8 mouse cellular contexts compared by ENCODE assay signal in genomic region chr6:88874868-88875508, GRCm38 (mm10). TPM values are rescaled to one million over a fixed set of nuclear protein-coding genes. Genes with fewer than 3 reads are reported as not detected.
A peak's percentile ranks its signal among the peaks of the same experiment; 100 is the strongest.
DNase-seq lines count a peak whose midpoint lies in the region; ATAC-seq lines count a peak whose summit lies in the region.

Gene Podxl2, minus strand, starts transcription at chr6:88875044.

- peak within 1 kb of the TSS; percentile 61; the same call in 1 of the 2 replicates for H3K27ac ChIP-seq in embryonic facial prominence, embryonic 14.5 days (replicated peaks; ENCODE audit: low read depth, low read length)
- no peak within 1 kb of the TSS for H3K27ac ChIP-seq in kidney, embryonic 14.5 days (ENCODE audit: low read depth, low read length)
- H3K27ac ChIP-seq in limb, embryonic 15.5 days: no peak within 1 kb of the TSS; the same call in 1 of the 2 replicates
- H3K27ac ChIP-seq in midbrain, embryonic 16.5 days (ENCODE audit: low read length): peak within 1 kb of the TSS; percentile 98

- H3K4me1 ChIP-seq in embryonic facial prominence, embryonic 14.5 days (ENCODE audit: control insufficient read depth, insufficient read depth, low read length): peaks cover 10% of the 10 kb centered on the region
- H3K4me1 ChIP-seq in kidney, embryonic 14.5 days (ENCODE audit: control insufficient read depth, insufficient read depth, low read length): peaks cover 3% of the 10 kb centered on the region; the same call in 1 of the 2 replicates
- H3K4me1 ChIP-seq in limb, embryonic 15.5 days: peaks cover 27% of the 10 kb centered on the region
- H3K4me1 ChIP-seq in midbrain, embryonic 16.5 days (ENCODE audit: control insufficient read depth, insufficient read depth, low read length): peaks cover 34% of the 10 kb centered on the region

- H3K4me3 ChIP-seq in embryonic facial prominence, embryonic 14.5 days (ENCODE audit: low read depth, low read length): peak within 1 kb of the TSS; percentile 84
- peak within 1 kb of the TSS; percentile 63 for H3K4me3 ChIP-seq in kidney, embryonic 14.5 days (ENCODE audit: low read length)
- H3K4me3 ChIP-seq in limb, embryonic 15.5 days: peak within 1 kb of the TSS; percentile 81
- peak within 1 kb of the TSS; percentile 96 for H3K4me3 ChIP-seq in midbrain, embryonic 16.5 days (ENCODE audit: low read depth, low read length)

- DNase-seq in CD4-positive, CD25-positive, alpha-beta regulatory T cell, adult 2 months (ENCODE audit: low read depth, low spot score): peak; percentile 20
- peak; percentile 90 for DNase-seq in embryonic facial prominence, embryonic 14.5 days (ENCODE audit: low spot score)
- peak; percentile 33 for DNase-seq in heart, adult 8-10 months (ENCODE audit: low spot score)
- DNase-seq in testis, postnatal 10 days (ENCODE audit: low spot score): peak; percentile 87

- no peaks in the 10 kb centered on the region for H3K36me3 ChIP-seq in embryonic facial prominence, embryonic 14.5 days (ENCODE audit: control insufficient read depth, insufficient read depth, low read length)
- H3K36me3 ChIP-seq in kidney, embryonic 14.5 days (ENCODE audit: control insufficient read depth, insufficient read depth, low read length): no peaks in the 10 kb centered on the region
- H3K36me3 ChIP-seq in limb, embryonic 15.5 days: 0 out of 2 replicates have a peak, but pooled peaks cover 1% of the 10 kb centered on the region
- H3K36me3 ChIP-seq in midbrain, embryonic 16.5 days (ENCODE audit: control insufficient read depth, insufficient read depth, low read length): no peaks in the 10 kb centered on the region

- peak within 1 kb of the TSS; percentile 97 for H3K4me2 ChIP-seq in embryonic facial prominence, embryonic 14.5 days (ENCODE audit: low read depth, low read length)
- peak within 1 kb of the TSS; percentile 99 for H3K4me2 ChIP-seq in kidney, embryonic 14.5 days (replicated peaks; ENCODE audit: low read depth, low read length)
- peak within 1 kb of the TSS; percentile 98 for H3K4me2 ChIP-seq in limb, embryonic 15.5 days
- peak within 1 kb of the TSS; percentile 78 for H3K4me2 ChIP-seq in midbrain, embryonic 16.5 days (ENCODE audit: low read length)

- no peaks in the 10 kb centered on the region for H3K9me3 ChIP-seq in embryonic facial prominence, embryonic 14.5 days (ENCODE audit: control insufficient read depth, low read length)
- H3K9me3 ChIP-seq in kidney, embryonic 14.5 days (ENCODE audit: control insufficient read depth, low read length): peaks cover 3% of the 10 kb centered on the region; the same call in 1 of the 2 replicates
- no peaks in the 10 kb centered on the region for H3K9me3 ChIP-seq in limb, embryonic 15.5 days
- no peaks in the 10 kb centered on the region for H3K9me3 ChIP-seq in midbrain, embryonic 16.5 days (replicated peaks; ENCODE audit: control insufficient read depth, low read length, poor library complexity, severe bottlenecking)

- H3K27me3 ChIP-seq in embryonic facial prominence, embryonic 14.5 days (replicated peaks; ENCODE audit: control insufficient read depth, insufficient read depth, low read length): no peaks in the 10 kb centered on the region
- H3K27me3 ChIP-seq in kidney, embryonic 14.5 days (ENCODE audit: control insufficient read depth, insufficient read depth, low read length): peaks cover 9% of the 10 kb centered on the region; the same call in 1 of the 2 replicates
- H3K27me3 ChIP-seq in limb, embryonic 15.5 days: peaks cover 15% of the 10 kb centered on the region; the same call in 1 of the 2 replicates
- H3K27me3 ChIP-seq in midbrain, embryonic 16.5 days (ENCODE audit: control insufficient read depth, insufficient read depth, low read depth, low read length): no peaks in the 10 kb centered on the region

- WGBS in embryonic facial prominence, embryonic 14.5 days: 17% methylated on average over 15 of the region's 63 CpGs
- WGBS in kidney, embryonic 14.5 days: 5% methylated on average over 61 of the region's 63 CpGs
- WGBS in limb, embryonic 15.5 days: 4% methylated on average over 58 of the region's 63 CpGs
- 8% methylated on average over 34 of the region's 63 CpGs for WGBS in midbrain, embryonic 16.5 days

- peak within 1 kb of the TSS; percentile 87 for H3K9ac ChIP-seq in embryonic facial prominence, embryonic 14.5 days (ENCODE audit: low read depth, low read length)
- H3K9ac ChIP-seq in kidney, embryonic 14.5 days (ENCODE audit: low read depth, low read length): peak within 1 kb of the TSS; percentile 79
- H3K9ac ChIP-seq in limb, embryonic 15.5 days: peak within 1 kb of the TSS; percentile 76
- peak within 1 kb of the TSS; percentile 99 for H3K9ac ChIP-seq in midbrain, embryonic 16.5 days (ENCODE audit: low read depth, low read length)

- no peak for ATAC-seq in CD4-positive, CD25-positive, alpha-beta regulatory T cell, adult 4 months
- peak; percentile 78 for ATAC-seq in embryonic facial prominence, embryonic 14.5 days (ENCODE audit: low read depth)
- ATAC-seq in kidney, embryonic 14.5 days (ENCODE audit: low FRiP score, low TSS enrichment): peak; percentile 80
- ATAC-seq in limb, embryonic 15.5 days (ENCODE audit: insufficient number of reproducible peaks, low FRiP score, low TSS enrichment, low read depth): peak; percentile 64; the same call in 1 of the 2 replicates
- peak; percentile 70 for ATAC-seq in midbrain, embryonic 16.5 days

RNA-seq across cellular contexts. Expression of gene Podxl2, which starts in this region (rescaled TPM):
- under 1 TPM in 1 of 2 experiments, not detected in 1; 0.32 TPM for polyA plus RNA-seq in CD4-positive, CD25-positive, alpha-beta regulatory T cell, adult 4 months (2017; shearing (Covaris generic))
- polyA plus RNA-seq in embryonic facial prominence, embryonic 14.5 days (2014; fragmentation: Nextera tagmentation; extraction: Ambion mirVana): 83.4 and 95.9 TPM in 2 replicates
- 10 to 100 TPM; 13.7 to 14.8 (median 14.2) TPM for total RNA-seq in heart, adult 8-10 months (2022)
- polyA plus RNA-seq in kidney, embryonic 14.5 days (2014; fragmentation: Nextera tagmentation; extraction: Ambion mirVana): 43.6 and 52.8 TPM in 2 replicates
- polyA plus RNA-seq in limb, embryonic 15.5 days (2015; fragmentation: Nextera tagmentation; extraction: Ambion mirVana): 85.6 and 88.3 TPM in 2 replicates
- polyA plus RNA-seq in midbrain, embryonic 16.5 days (2015; fragmentation: Nextera tagmentation; extraction: Ambion mirVana): 662 and 671 TPM in 2 replicates

Comparison
In these comparisons a context has a peak if more than half of its experiments do, and no peak if none do; other contexts are left out.
1. RNA of gene Podxl2 (polyA plus RNA-seq): 662 to 671 TPM in midbrain, embryonic 16.5 days, 85.6 to 88.3 TPM in limb, embryonic 15.5 days, 83.4 to 95.9 TPM in embryonic facial prominence, embryonic 14.5 days and 43.6 to 52.8 TPM in kidney, embryonic 14.5 days; 0.32 TPM in CD4-positive, CD25-positive, alpha-beta regulatory T cell, adult 4 months; every median in the first group is over 10 times any median in the second.
2. DNase-seq: peak in every context shown above with its lines; median percentile 90 in embryonic facial prominence, embryonic 14.5 days; 87 in testis, postnatal 10 days; 33 in heart, adult 8-10 months; 20 in CD4-positive, CD25-positive, alpha-beta regulatory T cell, adult 2 months.
3. H3K27ac ChIP-seq: peak in embryonic facial prominence, embryonic 14.5 days (single experiment) and midbrain, embryonic 16.5 days (single experiment); none in kidney, embryonic 14.5 days (single experiment) and limb, embryonic 15.5 days (single experiment).
4. Peak in every context shown above with its lines, with median percentiles within 50 percentile points of each other: H3K4me2 ChIP-seq, H3K4me3 ChIP-seq and H3K9ac ChIP-seq.